15 mouse cellular contexts compared by ENCODE assay signal in genomic region chr14:73254412-73254811, GRCm38 (mm10). TPM values are rescaled to one million over a fixed set of nuclear protein-coding genes. Genes with fewer than 3 reads are reported as not detected.
DNase-seq lines count a peak whose midpoint lies in the region; ATAC-seq and TF ChIP-seq lines count a peak whose summit lies in the region.
"Had no signal": no experiment of that assay in that cellular context is flagged by ENCODE, and none has a peak within 500 bp of the region (broad histone marks: within the 10 kb centered on the region; RNA-seq: fewer than 3 reads in every experiment).

No protein-coding gene starts in this region.

- DNase-seq in spleen, adult 2 months (ENCODE audit: low read depth in 1 of 2, low spot score in 2 of 2), result no peak
- no peak for DNase-seq in spleen, postnatal 10 days (ENCODE audit: low spot score in 2 of 2)
- DNase-seq in kidney, postnatal 14 days, result peak; percentile 48
- peak; percentile 44 for DNase-seq in stomach, postnatal 0 days (ENCODE audit: low spot score)
- DNase-seq in spleen, adult 18-20 months, result no peak
- DNase-seq: cerebellum, adult 11 months; embryo, embryonic 11 days; lung, postnatal 14 days; retina, postnatal 1 day; thymus, adult 18-20 months had no signal

- no peaks in the 10 kb centered on the region for H3K4me1 ChIP-seq in spleen, adult 2 months (ENCODE audit: control insufficient read depth, insufficient read depth, insufficient read length)
- peaks cover 5% of the 10 kb centered on the region; the same call in 1 of the 2 replicates for H3K4me1 ChIP-seq in intestine, embryonic 16.5 days (ENCODE audit: control insufficient read depth, insufficient read depth, low read length)
- no peaks in the 10 kb centered on the region for H3K4me1 ChIP-seq in stomach, postnatal 0 days (replicated peaks; ENCODE audit: control insufficient read depth, insufficient read depth)

- TF ChIP-seq CTCF in spleen, adult 2 months (IDR thresholded peaks at IDR 0.05; ENCODE audit: extremely low read depth, insufficient read depth, insufficient read length, insufficient replicate concordance), result no peak
- peak; percentile 40 for TF ChIP-seq CTCF in stomach, postnatal 0 days (IDR thresholded peaks at IDR 0.05; ENCODE audit: low read depth)

- WGBS in spleen, adult 2 months, result 92% methylated on average over 4 of the region's 4 CpGs
- WGBS in intestine, embryonic 16.5 days, result 65% methylated on average over 4 of the region's 4 CpGs
- 61% methylated on average over 4 of the region's 4 CpGs for WGBS in stomach, postnatal 0 days

- H3K27ac ChIP-seq in spleen, adult 2 months (ENCODE audit: insufficient read depth, low read length), result peak overlapping the region; percentile 35; the same call in 1 of the 2 replicates
- H3K27ac ChIP-seq in intestine, embryonic 16.5 days (ENCODE audit: low read length), result peak overlapping the region; percentile 93
- H3K27ac ChIP-seq in stomach, postnatal 0 days (replicated peaks), result peak overlapping the region; percentile 80

- no peak overlapping the region for H3K4me2 ChIP-seq in intestine, embryonic 16.5 days (ENCODE audit: low read depth, low read length)
- H3K4me2 ChIP-seq in stomach, postnatal 0 days (replicated peaks; ENCODE audit: low read depth), result no peak overlapping the region

- H3K27me3 ChIP-seq in spleen, adult 2 months (ENCODE audit: control insufficient read depth, insufficient read depth, low read length), result no peaks in the 10 kb centered on the region
- H3K27me3 ChIP-seq in intestine, embryonic 16.5 days (replicated peaks; ENCODE audit: control insufficient read depth, insufficient read depth, low read length), result no peaks in the 10 kb centered on the region
- no peaks in the 10 kb centered on the region for H3K27me3 ChIP-seq in stomach, postnatal 0 days (ENCODE audit: control insufficient read depth, insufficient read depth, low read length)

- no peak for TF ChIP-seq EP300 in stomach, postnatal 0 days (optimal IDR thresholded peaks at IDR 0.05)

- H3K9ac ChIP-seq in intestine, embryonic 16.5 days (ENCODE audit: low read depth, low read length), result no peak overlapping the region
- no peak overlapping the region for H3K9ac ChIP-seq in stomach, postnatal 0 days (ENCODE audit: low read length)

- no peak overlapping the region for H3K4me3 ChIP-seq in spleen, adult 2 months (ENCODE audit: extremely low read depth, insufficient read depth, insufficient read length)
- H3K4me3 ChIP-seq in intestine, embryonic 16.5 days (ENCODE audit: low read length), result no peak overlapping the region
- H3K4me3 ChIP-seq in stomach, postnatal 0 days (ENCODE audit: low read depth, low read length), result no peak overlapping the region
- H3K4me3 ChIP-seq: myocyte had no signal

- H3K36me3 ChIP-seq in spleen, adult 2 months (ENCODE audit: control insufficient read depth, insufficient read depth, low read length), result peaks cover 8% of the 10 kb centered on the region
- no peaks in the 10 kb centered on the region for H3K36me3 ChIP-seq in intestine, embryonic 16.5 days (ENCODE audit: control insufficient read depth, insufficient read depth, low read length)
- no peaks in the 10 kb centered on the region for H3K36me3 ChIP-seq in stomach, postnatal 0 days (ENCODE audit: control insufficient read depth, insufficient read depth, low read length)

- TF ChIP-seq POLR2A in spleen, adult 2 months (IDR thresholded peaks at IDR 0.05; ENCODE audit: low read depth, low read length), result no peak

- peak; percentile 50 for ATAC-seq in intestine, embryonic 16.5 days
- ATAC-seq in stomach, postnatal 0 days (ENCODE audit: low FRiP score, low TSS enrichment), result peak; percentile 51; the same call in 1 of the 2 replicates
- ATAC-seq in monocyte, adult 5-6 weeks (replicated peaks; ENCODE audit: insufficient number of reproducible peaks, low FRiP score, low TSS enrichment, poor library complexity, severe bottlenecking), result no peak
- ATAC-seq: forebrain, embryonic 14.5 days had no signal

- no peaks in the 10 kb centered on the region for H3K9me3 ChIP-seq in intestine, embryonic 16.5 days (ENCODE audit: control insufficient read depth, low read length)
- H3K9me3 ChIP-seq in stomach, postnatal 0 days (ENCODE audit: control insufficient read depth, low read length), result no peaks in the 10 kb centered on the region

RNA-seq across cellular contexts. Expression of gene Lpar6, which starts 16.7 kb away (rescaled TPM):
- 2.7 and 2.8 TPM in 2 replicates for polyA plus RNA-seq in spleen, adult 2 months (2012; rRNA removed)
- 12.1 and 13.0 TPM in 2 replicates for polyA plus RNA-seq in intestine, embryonic 16.5 days (2015; fragmentation: Nextera tagmentation; extraction: Ambion mirVana)
- 12.2 and 12.4 TPM in 2 replicates for polyA plus RNA-seq in stomach, postnatal 0 days (2015; fragmentation: Nextera tagmentation; extraction: Ambion mirVana)
- 34.2 to 67.7 TPM (median 63.5 TPM) in 3 replicates for total RNA-seq in monocyte, adult 5-6 weeks (2017)
- total RNA-seq: MEL had no signal

Comparison
In these comparisons a context has a peak if more than half of its experiments do, and no peak if none do; other contexts are left out.
1. DNase-seq: peak in kidney, postnatal 14 days (single experiment) and stomach, postnatal 0 days (single experiment); none in spleen, adult 2 months (0 of 2), spleen, postnatal 10 days (0 of 2) and spleen, adult 18-20 months (0 of 2).
2. H3K27ac ChIP-seq: peak in every context shown above with its lines; median percentile 93 in intestine, embryonic 16.5 days; 80 in stomach, postnatal 0 days; 35 in spleen, adult 2 months.